Mouse (Mus musculus) olfactory bulb, adult 2 months (tissue): ENCODE results near the gene 5330417C22Rik. TPM values are rescaled to one million over a fixed set of nuclear protein-coding genes. Genes with fewer than 3 reads are reported as not detected.
"Not testable (repeated sequence)": the region's sequence is repeated elsewhere in the genome, so short reads cannot be mapped to it uniquely, and the experiment has no call there.

ENCODE experiments used
- H3K27ac ChIP-seq: fragments of 200-500 bp; 2 replicates; pipeline ENCODE4 v1.5.1; 2012; ENCODE audit warnings: low read depth, low read length; ENCODE audit not compliant: insufficient read depth
- H3K4me1 ChIP-seq: fragments of 200-500 bp; 2 replicates; pipeline ENCODE4 v1.6.1; 2012; ENCODE audit warnings: low read length; ENCODE audit not compliant: control insufficient read depth, insufficient read depth
- H3K4me3 ChIP-seq: fragments of 200-500 bp; 2 replicates; pipeline ENCODE4 v1.5.1; 2012; ENCODE audit warnings: mild to moderate bottlenecking, low read depth, low read length, moderate library complexity; ENCODE audit not compliant: insufficient read depth
- CTCF ChIP-seq: fragments of 200-500 bp; IDR thresholded peaks from 2 replicates; pipeline ENCODE4 v1.5.1; 2012; ENCODE audit warnings: low read depth, mild to moderate bottlenecking, low read length, moderate library complexity; ENCODE audit not compliant: insufficient read depth
- POLR2A ChIP-seq: fragments of 200-500 bp; IDR thresholded peaks from 2 replicates; pipeline ENCODE4 v1.6.1; 2012; ENCODE audit warnings: mild to moderate bottlenecking, low read depth, low read length, moderate library complexity; ENCODE audit not compliant: insufficient read depth
- WGBS: fragments of 180-500 bp; shearing (Covaris S2); methylation state at CpG from one replicate; pipeline ENCODE4 v1.1.7; 2018; 5-methylcytosine and 5-hydroxymethylcytosine counted together
- polyA plus RNA-seq: library from polyadenylated mRNA; stranded (reverse); fragments of >200 nt; gene quantifications from 2 replicates; pipeline ENCODE4 v1.2.4, GENCODE M21; 2012; ENCODE audit warnings: low replicate concordance; ENCODE audit not compliant: missing spikeins, insufficient read depth, insufficient read length

5330417C22Rik gene
- not detected in 2 replicates for polyA plus RNA-seq

- Histone ChIP-seq H3K4me3 (peak within 1 kb of the TSS; percentile 56), H3K27ac (peak within 1 kb of the TSS; percentile 72; the same call in 1 of the 2 replicates), H3K4me1 (peaks cover 4% of the 10 kb centered on the region; the same call in 1 of the 2 replicates)
- 0 out of 2 replicates have a peak, but pooled peaks have one; percentile 24 for TF ChIP-seq POLR2A
- TF ChIP-seq CTCF = no peak
- under 1% methylated on average over 35 of the region's 35 CpGs for WGBS
Observed at GRCm38 (mm10) chr3:108536517-108537260, at the start of gene 5330417C22Rik. Gene 5330417C22Rik, minus strand, starts transcription at chr3:108536536.

GRCm38 (mm10) chr3:108584580-108584979 is 48.2 kb upstream of the 5330417C22Rik start:
- 68% methylated on average over 4 of the region's 4 CpGs for WGBS
- no peak for TF ChIP-seq CTCF
- no peak for TF ChIP-seq POLR2A
- no peak overlapping the region for H3K4me3 ChIP-seq

GRCm38 (mm10) chr3:108574018-108574417 is 37.7 kb upstream of the 5330417C22Rik start:
- Histone ChIP-seq H3K4me3 (no peak overlapping the region), H3K4me1 (peaks cover 2% of the 10 kb centered on the region; the same call in 1 of the 2 replicates), H3K27ac (no peak overlapping the region)
- WGBS = 92% methylated on average over 5 of the region's 5 CpGs
- no peak for TF ChIP-seq CTCF

More at GRCm38 (mm10) chr3:108584580-108584979, 48.2 kb upstream of the 5330417C22Rik start:
- Histone ChIP-seq H3K4me1 (no peaks in the 10 kb centered on the region), H3K27ac (no peak overlapping the region)

- Histone ChIP-seq H3K27ac (no peak overlapping the region), H3K4me1 (peaks cover 2% of the 10 kb centered on the region; the same call in 1 of the 2 replicates), H3K4me3 (peak overlapping the region; percentile 89; the same call in 1 of the 2 replicates)
- TF ChIP-seq POLR2A (no peak), CTCF (no peak)
- WGBS = 35% methylated on average over 18 of the region's 18 CpGs
Observed at GRCm38 (mm10) chr3:108572309-108573010, 36.1 kb upstream of the 5330417C22Rik start.

GRCm38 (mm10) chr3:108571443-108572294 is 35.3 kb upstream of the 5330417C22Rik start, which contains the start of gene Taf13:
Gene Taf13, plus strand, starts transcription at chr3:108571698.
- peak within 1 kb of the TSS; percentile 89 for H3K4me3 ChIP-seq
- TF ChIP-seq CTCF (no peak), POLR2A (peak; percentile 100)
- peaks cover 2% of the 10 kb centered on the region; the same call in 1 of the 2 replicates for H3K4me1 ChIP-seq
- WGBS = under 1% methylated on average over 42 of the region's 42 CpGs
- peak within 1 kb of the TSS; percentile 71 for H3K27ac ChIP-seq

- WGBS = 88% methylated on average over 14 of the region's 14 CpGs
- Histone ChIP-seq H3K4me3 (no peak overlapping the region), H3K4me1 (peaks cover 2% of the 10 kb centered on the region; the same call in 1 of the 2 replicates), H3K27ac (no peak overlapping the region)
- TF ChIP-seq POLR2A (no peak), CTCF (no peak)
Observed at GRCm38 (mm10) chr3:108570813-108571212, 34.5 kb upstream of the 5330417C22Rik start.

- WGBS = 68% methylated on average over 3 of the region's 3 CpGs
- H3K4me3 ChIP-seq, H3K27ac ChIP-seq, H3K4me1 ChIP-seq: not testable (repeated sequence)
Observed at GRCm38 (mm10) chr3:108569636-108570035, 33.3 kb upstream of the 5330417C22Rik start.

GRCm38 (mm10) chr3:108567990-108568877 is 31.9 kb upstream of the 5330417C22Rik start:
- Histone ChIP-seq H3K4me3 (no peak overlapping the region), H3K4me1 (peaks cover 2% of the 10 kb centered on the region; the same call in 1 of the 2 replicates), H3K27ac (peak overlapping the region; percentile 55; the same call in 1 of the 2 replicates)
- no peak for TF ChIP-seq POLR2A
- no peak for TF ChIP-seq CTCF
- WGBS = 33% methylated on average over 15 of the region's 15 CpGs
